8 mouse cellular contexts compared by ENCODE assay signal in genomic region chr2:62046861-62047503, GRCm38 (mm10). TPM values are rescaled to one million over a fixed set of nuclear protein-coding genes. Genes with fewer than 3 reads are reported as not detected.
DNase-seq lines count a peak whose midpoint lies in the region; ATAC-seq lines count a peak whose summit lies in the region.
"Had no signal": no experiment of that assay in that cellular context is flagged by ENCODE, and none has a peak within 500 bp of the region (broad histone marks: within the 10 kb centered on the region; RNA-seq: fewer than 3 reads in every experiment).

No protein-coding gene starts in this region.

- no peaks in the 10 kb centered on the region for H3K27me3 ChIP-seq in lung, embryonic 16.5 days (ENCODE audit: control insufficient read depth, insufficient read depth, low read depth, low read length)
- peaks cover 16% of the 10 kb centered on the region; the same call in 1 of the 2 replicates for H3K27me3 ChIP-seq in hindbrain, embryonic 10.5 days (ENCODE audit: insufficient read depth, poor library complexity, severe bottlenecking)
- peaks cover 8% of the 10 kb centered on the region; the same call in 1 of the 2 replicates for H3K27me3 ChIP-seq in limb, embryonic 15.5 days
- no peaks in the 10 kb centered on the region for H3K27me3 ChIP-seq in stomach, embryonic 14.5 days (ENCODE audit: control insufficient read depth, insufficient read depth, low read length)

- no peak overlapping the region for H3K27ac ChIP-seq in lung, embryonic 16.5 days (ENCODE audit: low read length)
- H3K27ac ChIP-seq in hindbrain, embryonic 10.5 days = peak overlapping the region; percentile 82
- no peak overlapping the region for H3K27ac ChIP-seq in limb, embryonic 15.5 days
- H3K27ac ChIP-seq in stomach, embryonic 14.5 days (ENCODE audit: low read length) = no peak overlapping the region
- H3K27ac ChIP-seq: macrophage had no signal

- H3K4me3 ChIP-seq in lung, embryonic 16.5 days (ENCODE audit: low read length) = peak overlapping the region; percentile 54
- peak overlapping the region; percentile 59 for H3K4me3 ChIP-seq in hindbrain, embryonic 10.5 days
- H3K4me3 ChIP-seq in limb, embryonic 15.5 days = peak overlapping the region; percentile 45
- H3K4me3 ChIP-seq in stomach, embryonic 14.5 days (ENCODE audit: low read depth, low read length) = peak overlapping the region; percentile 36

- peaks cover 3% of the 10 kb centered on the region; the same call in 1 of the 2 replicates for H3K4me1 ChIP-seq in lung, embryonic 16.5 days (replicated peaks; ENCODE audit: control insufficient read depth, insufficient read depth, low read length)
- H3K4me1 ChIP-seq in hindbrain, embryonic 10.5 days (replicated peaks) = peaks cover 17% of the 10 kb centered on the region
- no peaks in the 10 kb centered on the region for H3K4me1 ChIP-seq in limb, embryonic 15.5 days
- no peaks in the 10 kb centered on the region for H3K4me1 ChIP-seq in stomach, embryonic 14.5 days (ENCODE audit: control insufficient read depth, insufficient read depth, low read length)

- DNase-seq in lung, postnatal 25 days (ENCODE audit: low spot score) = no peak
- no peak for DNase-seq in hindbrain, embryonic 10.5 days (ENCODE audit: low spot score)
- DNase-seq in gastrocnemius, postnatal 25 days = no peak
- no peak for DNase-seq in frontal cortex, adult 2 months (ENCODE audit: extremely low spot score in 1 of 2, low spot score in 1 of 2)

- no peaks in the 10 kb centered on the region for H3K9me3 ChIP-seq in lung, embryonic 16.5 days (ENCODE audit: control insufficient read depth, low read length)
- H3K9me3 ChIP-seq in hindbrain, embryonic 10.5 days = no peaks in the 10 kb centered on the region
- H3K9me3 ChIP-seq in limb, embryonic 15.5 days = no peaks in the 10 kb centered on the region
- no peaks in the 10 kb centered on the region for H3K9me3 ChIP-seq in stomach, embryonic 14.5 days (ENCODE audit: control insufficient read depth, low read depth, low read length)

- H3K9ac ChIP-seq in lung, embryonic 16.5 days (ENCODE audit: low read length) = peak overlapping the region; percentile 63
- H3K9ac ChIP-seq in limb, embryonic 15.5 days = 0 out of 2 replicates have a peak overlapping the region, but pooled peaks have one; percentile 14
- 0 out of 2 replicates have a peak overlapping the region, but pooled peaks have one; percentile 0 for H3K9ac ChIP-seq in stomach, embryonic 14.5 days (replicated peaks; ENCODE audit: low read depth, low read length)

- no peaks in the 10 kb centered on the region for H3K36me3 ChIP-seq in lung, embryonic 16.5 days (ENCODE audit: control insufficient read depth, insufficient read depth, low read length)
- no peaks in the 10 kb centered on the region for H3K36me3 ChIP-seq in hindbrain, embryonic 10.5 days
- no peaks in the 10 kb centered on the region for H3K36me3 ChIP-seq in limb, embryonic 15.5 days
- H3K36me3 ChIP-seq in stomach, embryonic 14.5 days (ENCODE audit: control insufficient read depth, insufficient read depth, low read length) = no peaks in the 10 kb centered on the region

- no peak for ATAC-seq in lung, embryonic 16.5 days (ENCODE audit: low read depth)
- no peak for ATAC-seq in limb, embryonic 15.5 days (ENCODE audit: insufficient number of reproducible peaks, low FRiP score, low TSS enrichment, low read depth)
- ATAC-seq in stomach, embryonic 14.5 days (ENCODE audit: insufficient number of reproducible peaks, insufficient read depth, low FRiP score, low read depth) = no peak

- WGBS in lung, embryonic 16.5 days = 4% methylated on average over 10 of the region's 10 CpGs
- WGBS in hindbrain, embryonic 10.5 days = 16% methylated on average over 10 of the region's 10 CpGs
- WGBS in limb, embryonic 15.5 days = 9% methylated on average over 10 of the region's 10 CpGs
- WGBS in stomach, embryonic 14.5 days = 6% methylated on average over 10 of the region's 10 CpGs

- peak overlapping the region; percentile 71 for H3K4me2 ChIP-seq in lung, embryonic 16.5 days (ENCODE audit: low read depth, low read length)
- H3K4me2 ChIP-seq in limb, embryonic 15.5 days = peak overlapping the region; percentile 56
- H3K4me2 ChIP-seq in stomach, embryonic 14.5 days (replicated peaks; ENCODE audit: low read depth, low read length) = peak overlapping the region; percentile 44

RNA-seq across cellular contexts. Expression of gene Slc4a10, which starts 0.7 kb away (rescaled TPM):
- polyA plus RNA-seq in lung, embryonic 16.5 days (2015; fragmentation: Nextera tagmentation; extraction: Ambion mirVana) = 0.03 and 0.35 TPM in 2 replicates
- 0.14 and 1.1 TPM in 2 replicates for polyA plus RNA-seq in hindbrain, embryonic 10.5 days (2016; fragmentation: Nextera tagmentation; extraction: Ambion mirVana)
- polyA plus RNA-seq in limb, embryonic 15.5 days (2015; fragmentation: Nextera tagmentation; extraction: Ambion mirVana) = 0.38 and 0.41 TPM in 2 replicates
- polyA plus RNA-seq in stomach, embryonic 14.5 days (2014; fragmentation: Nextera tagmentation; extraction: Ambion mirVana) = 0.13 and 0.67 TPM in 2 replicates
- under 1 TPM in 1 of 2 experiments, not detected in 1; 0.08 TPM for total RNA-seq in gastrocnemius, postnatal 25 days (2021)
- 128 and 138 TPM in 2 replicates for polyA plus RNA-seq in frontal cortex, adult 2 months (2012; rRNA removed)
- polyA plus RNA-seq: macrophage had no signal

Comparison
In these comparisons a context has a peak if more than half of its experiments do, and no peak if none do; other contexts are left out.
1. H3K9ac ChIP-seq: peak in every context shown above with its lines; median percentile 63 in lung, embryonic 16.5 days; 14 in limb, embryonic 15.5 days; 0 in stomach, embryonic 14.5 days.
2. RNA of gene Slc4a10, which starts 0.7 kb away (polyA plus RNA-seq): 128 to 138 TPM in frontal cortex, adult 2 months; 0.14 to 1.1 TPM in hindbrain, embryonic 10.5 days, 0.13 to 0.67 TPM in stomach, embryonic 14.5 days, 0.38 to 0.41 TPM in limb, embryonic 15.5 days and 0.03 to 0.35 TPM in lung, embryonic 16.5 days; every median in the first group is over 10 times any median in the second.
3. Peak in every context shown above with its lines, with median percentiles within 50 percentile points of each other: H3K4me2 ChIP-seq and H3K4me3 ChIP-seq.